Mouse (Mus musculus) lung, postnatal 36 days (tissue): ENCODE results near the gene Gbp8.
A peak's percentile ranks its signal among the peaks of the same experiment; 100 is the strongest.

Experiments
- DNase-seq: peaks from one replicate; pipeline ENCODE4 v3.0.0; 2022; ENCODE audit warnings: mixed read lengths

Gbp8 gene

DNA sequence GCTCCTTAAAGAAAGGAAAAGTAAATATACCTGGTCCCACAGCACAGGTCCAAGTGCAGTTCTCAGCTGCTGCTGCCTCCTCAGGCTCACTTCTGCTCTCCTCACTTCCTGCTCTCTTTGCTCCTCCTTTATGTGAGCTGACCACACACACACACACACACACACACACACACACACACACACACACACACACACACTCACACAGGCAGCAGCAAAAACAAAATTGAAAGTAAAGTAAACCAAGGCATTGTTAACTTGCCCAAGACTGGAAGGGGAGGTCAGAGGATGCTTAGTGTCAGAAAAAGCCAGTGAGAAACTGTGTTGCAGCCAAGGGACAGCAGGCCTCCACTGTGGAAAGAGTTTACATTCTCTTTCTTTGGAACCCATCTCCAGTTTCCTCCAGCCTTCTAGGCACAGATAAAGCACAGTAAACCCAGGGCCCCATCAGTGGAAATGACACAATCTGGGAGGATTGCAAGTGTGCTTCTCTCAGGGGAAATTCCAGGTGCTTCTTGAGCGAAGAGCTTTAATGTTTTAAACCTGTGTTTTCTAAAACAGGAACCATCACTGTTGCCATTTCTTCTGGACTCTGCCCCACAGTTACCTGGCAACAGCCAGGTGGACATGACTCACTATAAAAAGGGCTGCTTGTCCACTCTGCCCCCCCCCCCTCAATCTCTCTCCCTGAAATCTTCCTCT lies 85.7 kb downstream of the Gbp8 start:
- peak; percentile 38 for DNase-seq

DNA sequence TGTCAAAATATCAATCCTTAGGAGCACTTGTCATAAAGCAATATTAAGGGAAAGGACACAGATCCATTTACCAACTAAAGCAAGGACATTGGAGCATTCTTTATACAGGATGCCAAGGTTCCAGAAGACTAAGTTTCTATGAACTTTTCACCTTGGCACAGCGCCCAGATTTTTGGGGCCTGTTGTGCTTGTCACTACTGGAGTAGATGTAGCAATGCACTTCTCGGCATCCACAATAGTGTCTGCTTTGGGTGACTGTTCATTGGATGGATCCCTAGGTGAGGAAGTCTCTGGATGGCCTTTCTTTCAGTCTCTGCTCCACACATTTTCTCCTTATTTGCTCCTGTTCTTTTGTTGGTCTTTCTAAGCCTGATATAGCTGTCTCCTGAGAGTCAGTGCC lies 107.0 kb downstream of the Gbp8 start:
- no peak for DNase-seq

DNA sequence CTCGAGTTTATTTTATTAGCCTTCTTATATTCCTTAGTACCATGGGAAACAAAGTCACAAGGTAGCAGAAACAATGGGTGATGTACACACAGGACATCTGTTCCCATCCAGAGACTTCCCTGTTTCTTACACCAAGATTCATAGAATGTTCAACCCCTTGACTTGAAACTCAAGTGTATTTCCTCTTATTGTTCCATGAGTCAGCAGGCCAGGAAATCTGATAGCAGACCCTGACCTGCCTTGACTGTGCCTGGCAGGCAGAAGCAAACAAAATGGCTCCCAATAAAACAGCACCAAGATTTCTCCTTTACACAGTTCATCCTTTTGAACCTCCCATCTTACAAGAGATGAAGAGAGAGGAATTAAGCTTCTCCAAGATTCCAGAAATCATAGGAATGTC lies 126.8 kb downstream of the Gbp8 start:
- no peak for DNase-seq

DNA sequence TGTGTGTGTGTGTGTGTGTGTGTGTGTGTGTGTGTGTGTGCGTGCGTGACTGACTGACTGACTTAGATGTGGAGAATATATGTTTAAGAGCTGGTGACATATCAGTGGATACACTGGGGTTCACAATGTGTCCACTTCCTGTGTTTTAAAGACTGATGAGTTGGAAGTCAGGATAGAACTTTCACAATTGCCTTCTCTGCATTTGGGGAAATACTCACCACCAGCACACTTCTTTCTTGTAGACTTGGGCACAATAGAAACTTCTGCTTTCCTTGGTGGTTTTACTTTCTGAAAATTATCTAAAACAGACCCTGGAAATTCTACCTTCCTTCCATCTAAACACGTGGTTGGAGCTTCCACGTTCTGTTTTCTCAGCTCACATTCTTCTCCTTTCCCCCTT lies 127.8 kb downstream of the Gbp8 start:
- DNase-seq = no peak

DNA sequence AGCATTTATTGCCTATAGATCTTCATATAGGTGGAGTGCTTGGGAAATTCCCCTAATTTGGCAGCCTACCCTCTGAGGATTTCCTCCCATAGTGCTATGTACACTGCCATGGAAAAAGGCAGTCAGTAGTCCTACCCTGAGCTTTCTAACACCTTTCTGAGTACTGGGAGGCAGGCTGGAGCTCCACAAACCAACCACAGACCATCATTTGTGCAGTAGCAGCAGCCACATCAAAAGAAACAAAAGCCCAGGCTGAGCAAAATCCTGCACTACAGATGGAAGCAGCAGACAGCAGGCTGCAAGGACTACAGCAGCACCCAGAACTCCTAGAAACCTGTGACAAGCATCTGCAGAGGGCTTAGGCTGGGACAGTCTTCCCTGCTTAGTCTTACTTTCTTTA lies 129.0 kb downstream of the Gbp8 start:
- DNase-seq = no peak

DNA sequence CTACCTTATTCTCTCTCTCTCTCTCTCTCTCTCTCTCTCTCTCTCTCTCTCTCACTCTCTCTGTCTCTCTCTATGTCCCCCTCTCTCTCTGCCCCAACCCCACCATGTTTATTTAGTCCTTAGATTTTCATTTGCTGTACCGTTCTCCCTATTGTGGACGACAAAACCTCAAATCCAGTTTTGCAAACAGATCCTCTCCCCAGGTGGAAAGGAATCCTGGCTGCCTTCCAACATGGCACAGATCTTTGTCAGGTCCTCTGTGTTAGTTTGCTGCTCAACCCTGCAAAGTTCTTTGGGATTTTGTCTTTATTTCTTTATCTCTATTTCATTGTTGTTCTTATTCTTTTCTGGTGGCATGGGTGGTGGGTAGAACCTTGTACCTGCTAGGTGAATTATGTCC lies 149.9 kb downstream of the Gbp8 start:
- no peak for DNase-seq

DNA sequence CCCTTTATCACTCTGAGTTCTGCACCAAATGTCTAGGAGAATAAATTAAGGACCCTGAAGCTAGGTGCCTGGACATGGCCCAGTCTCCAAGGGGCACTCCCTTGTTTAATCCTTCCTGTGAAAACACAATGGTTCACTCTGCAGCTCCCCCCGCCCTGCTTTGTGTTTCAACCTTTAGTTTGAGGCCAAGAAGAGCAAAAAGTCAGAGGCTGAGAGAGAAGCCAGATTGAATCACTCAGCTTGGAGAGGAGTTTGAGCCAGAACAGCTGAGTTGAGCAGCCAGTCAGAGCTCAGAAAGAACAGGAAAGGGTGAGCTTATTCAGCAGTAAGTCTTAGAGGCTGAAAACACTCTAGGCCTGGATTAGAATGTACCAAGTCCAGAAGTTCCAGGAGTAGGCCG lies 151.3 kb downstream of the Gbp8 start:
- DNase-seq = peak; percentile 60

DNA sequence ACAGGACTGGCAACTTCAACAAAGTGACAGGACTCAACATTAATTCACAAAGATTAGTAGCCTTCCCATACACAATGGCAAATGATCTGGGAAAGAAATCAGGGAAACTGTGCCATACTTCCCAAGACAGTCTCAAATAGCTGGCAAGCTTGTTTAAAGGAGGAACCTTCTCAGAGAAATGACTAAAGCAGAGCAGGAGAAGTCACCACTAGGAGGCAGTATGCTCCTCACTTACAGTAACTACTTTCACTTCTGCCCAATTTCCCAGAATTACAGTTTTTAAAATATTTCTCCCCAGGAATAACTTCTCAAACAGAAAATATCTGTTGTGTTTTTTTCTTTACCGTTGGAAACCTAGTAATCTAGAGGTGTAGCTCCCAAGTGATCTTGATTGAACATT lies 152.6 kb downstream of the Gbp8 start:
- peak; percentile 90 for DNase-seq

DNA sequence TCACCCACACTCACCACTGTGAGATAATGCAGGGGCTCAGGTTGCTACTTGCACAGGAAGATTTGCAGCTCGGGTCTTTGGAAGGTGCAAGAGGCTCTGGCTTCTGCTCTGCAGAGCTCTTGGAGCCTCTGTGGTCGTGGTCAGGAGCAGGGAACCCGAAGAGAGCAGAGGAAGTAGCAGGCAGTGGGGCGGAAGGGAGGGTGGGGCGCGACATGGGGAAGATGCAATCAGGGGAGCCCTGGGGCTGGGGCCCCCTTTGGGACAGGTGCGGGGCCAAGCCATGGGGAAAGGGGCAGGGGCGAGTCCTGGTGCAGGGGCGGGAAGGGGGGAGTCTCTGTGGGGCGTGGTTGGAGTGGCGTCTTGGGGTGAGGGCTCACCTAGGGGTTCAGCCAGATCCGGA lies 156.8 kb downstream of the Gbp8 start, which contains the start of gene Abcg3:
Gene Abcg3, minus strand, starts transcription at position 184 of the 400 bp plus-strand sequence.
- DNase-seq = peak; percentile 20

DNA sequence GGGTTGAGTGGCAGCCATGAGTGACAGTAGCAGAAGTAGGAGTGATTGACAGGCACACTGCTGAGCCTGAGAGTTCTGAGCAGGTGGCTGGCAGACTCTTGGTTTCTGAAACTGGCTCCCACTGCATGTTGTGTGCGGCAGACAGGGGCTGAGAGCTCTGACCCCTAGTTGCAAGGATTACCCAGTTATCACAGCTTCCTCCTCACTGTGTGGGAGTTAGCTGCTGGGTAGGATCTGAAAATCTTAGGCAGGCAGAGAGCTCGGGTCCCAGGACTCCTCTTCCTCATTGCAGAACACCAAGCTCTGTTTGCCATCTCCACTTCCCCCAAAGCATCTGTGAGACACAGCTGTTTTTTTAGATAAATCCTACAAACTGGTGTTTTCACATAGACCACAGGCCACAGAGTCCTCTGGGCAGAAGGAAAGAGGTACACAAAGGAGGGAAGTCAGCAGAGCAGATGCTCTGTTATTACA lies 160.3 kb downstream of the Gbp8 start:
- no peak for DNase-seq
